Mouse (Mus musculus) intestine, embryonic 14.5 days (tissue): Measurements from ENCODE around the gene Olfr1416. TPM values are rescaled to one million over a fixed set of nuclear protein-coding genes. Genes with fewer than 3 reads are reported as not detected.

Experiments used
- ATAC-seq: fragments of 200-750 bp; cut with Nextera tagmentation; replicated peaks from 2 replicates; pipeline ENCODE4 v1.8.0; 2017; ENCODE audit warnings: low read depth, moderate number of reproducible peaks, moderate TSS enrichment, moderate library complexity; ENCODE audit not compliant: low FRiP score, low TSS enrichment
- DNase-seq: peaks from one replicate; pipeline ENCODE4 v3.0.0-alpha.2; 2018; ENCODE audit warnings: low spot score
- H3K27ac ChIP-seq: fragments of 300-500 bp; sonication (generic); 2 replicates; pipeline ENCODE4 v1.5.1; 2014; ENCODE audit warnings: low read depth, mild to moderate bottlenecking, control low read depth
- H3K27me3 ChIP-seq: fragments of 300-500 bp; sonication (generic); replicated peaks from 2 replicates; pipeline ENCODE4 v1.6.1; 2014; ENCODE audit warnings: low read length, control low read depth; ENCODE audit not compliant: control insufficient read depth, insufficient read depth
- H3K36me3 ChIP-seq: fragments of 300-500 bp; sonication (generic); 2 replicates; pipeline ENCODE4 v1.6.1; 2014; ENCODE audit warnings: low read length, control low read depth; ENCODE audit not compliant: control insufficient read depth, insufficient read depth
- H3K4me1 ChIP-seq: fragments of 300-500 bp; sonication (generic); replicated peaks from 2 replicates; pipeline ENCODE4 v1.6.1; 2014; ENCODE audit warnings: low read length, control low read depth, mixed read lengths; ENCODE audit not compliant: control insufficient read depth, insufficient read depth
- H3K4me2 ChIP-seq: fragments of 300-500 bp; sonication (generic); 2 replicates; pipeline ENCODE4 v1.6.1; 2014; ENCODE audit warnings: low read length
- H3K4me3 ChIP-seq: fragments of 300-500 bp; sonication (generic); 2 replicates; pipeline ENCODE4 v1.5.1; 2014; ENCODE audit warnings: low read depth, low read length, control low read depth, mixed read lengths
- H3K9ac ChIP-seq: fragments of 300-500 bp; sonication (generic); 2 replicates; pipeline ENCODE4 v1.6.1; 2014; ENCODE audit warnings: mild to moderate bottlenecking, low read length
- H3K9me3 ChIP-seq: fragments of 300-500 bp; sonication (generic); 2 replicates; pipeline ENCODE4 v1.6.1; 2016; ENCODE audit warnings: low read length, control low read depth; ENCODE audit not compliant: control insufficient read depth
- WGBS: fragments of 180-500 bp; shearing (Covaris S2); extraction: QIAGEN DNeasy Blood & Tissue Kit; methylation state at CpG from one replicate; pipeline ENCODE4 v1.1.7; 2014; 5-methylcytosine and 5-hydroxymethylcytosine counted together
- polyA plus RNA-seq: library from polyadenylated mRNA; unstranded; fragments of >200 nt; fragmentation: Nextera tagmentation; extraction: Ambion mirVana; gene quantifications from 2 replicates; pipeline ENCODE4 v1.2.1, GENCODE M21; 2014

Olfr1416 gene
- polyA plus RNA-seq, 1 experiment from 2014 or later, result not detected

DNA sequence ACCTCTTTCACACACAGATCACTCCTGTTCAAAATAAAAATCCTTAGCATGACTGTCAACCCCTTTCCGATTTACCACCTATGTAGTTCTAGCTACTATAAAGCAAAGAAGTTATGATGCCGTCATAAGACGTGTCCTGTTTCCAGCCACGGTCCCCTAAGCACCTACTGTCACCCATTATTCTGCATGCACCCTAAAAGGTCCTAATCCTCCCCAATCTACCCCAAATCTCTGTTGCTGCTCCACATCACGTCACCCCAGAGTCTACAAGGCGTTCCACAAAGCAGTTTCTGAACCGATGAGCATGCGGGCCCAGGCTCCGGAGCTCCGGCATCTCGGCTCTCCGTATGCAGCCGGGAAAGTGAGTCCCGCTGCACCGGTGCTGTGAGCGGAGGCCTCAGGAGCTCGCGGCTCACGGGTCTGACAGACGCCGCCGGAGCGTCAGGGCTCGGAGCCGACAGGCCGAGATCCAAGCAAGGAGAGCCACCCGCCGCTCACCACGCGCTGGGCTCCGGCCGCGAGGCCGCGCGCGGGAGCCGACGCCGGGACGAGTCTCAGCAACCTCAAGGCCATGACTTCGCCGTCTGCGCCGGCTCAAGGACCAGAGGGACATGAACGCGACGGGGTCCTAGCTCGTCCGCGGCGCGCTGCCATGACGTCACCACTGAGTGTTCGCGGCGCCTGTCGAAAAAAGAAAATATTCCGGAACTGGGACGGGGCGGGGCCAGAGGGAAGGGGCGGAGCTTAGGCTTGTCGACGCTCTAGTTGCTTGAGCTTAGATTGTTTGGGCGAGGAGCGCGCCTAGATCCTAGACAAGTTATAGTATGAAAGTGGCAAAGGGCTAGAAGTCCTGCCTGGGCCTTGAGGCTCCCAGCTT is 11.5 kb downstream of the Olfr1416 start, which contains the start of gene Ndufa10:
Gene Ndufa10 (minus strand): TSS at position 696 of the 877 bp plus-strand sequence.
- Histone ChIP-seq H3K9ac (peak within 1 kb of the TSS; percentile 98), H3K27me3 (no peaks in the 10 kb centered on the region), H3K4me2 (peak within 1 kb of the TSS; percentile 75), H3K4me1 (peaks cover 12% of the 10 kb centered on the region), H3K36me3 (peaks cover 25% of the 10 kb centered on the region), H3K9me3 (no peaks in the 10 kb centered on the region), H3K4me3 (peak within 1 kb of the TSS; percentile 90), H3K27ac (peak within 1 kb of the TSS; percentile 70)
- DNase-seq, result peak; percentile 100
- under 1% methylated on average over 67 of the region's 67 CpGs for WGBS
- peak; percentile 95 for ATAC-seq

GRCm38 (mm10) chr1:92468891-92469290 is 16.0 kb downstream of the Olfr1416 start:
- no peak for ATAC-seq
- Histone ChIP-seq H3K4me1 (peaks cover 9% of the 10 kb centered on the region), H3K27ac (no peak overlapping the region), H3K36me3 (peaks cover 70% of the 10 kb centered on the region), H3K4me2 (no peak overlapping the region), H3K27me3 (no peaks in the 10 kb centered on the region), H3K9me3 (no peaks in the 10 kb centered on the region), H3K4me3 (no peak overlapping the region), H3K9ac (no peak overlapping the region)
- DNase-seq, result no peak
- 76% methylated on average over 4 of the region's 4 CpGs for WGBS

GRCm38 (mm10) chr1:92458416-92458815 is 26.5 kb downstream of the Olfr1416 start:
- Histone ChIP-seq H3K4me1 (no peaks in the 10 kb centered on the region), H3K9ac (no peak overlapping the region), H3K36me3 (peaks cover 91% of the 10 kb centered on the region), H3K4me2 (no peak overlapping the region), H3K27me3 (no peaks in the 10 kb centered on the region), H3K27ac (no peak overlapping the region), H3K9me3 (no peaks in the 10 kb centered on the region), H3K4me3 (no peak overlapping the region)
- DNase-seq, result no peak
- no peak for ATAC-seq
- WGBS, result 93% methylated on average over 6 of the region's 6 CpGs

GRCm38 (mm10) chr1:92457758-92458157 is 27.2 kb downstream of the Olfr1416 start:
- Histone ChIP-seq H3K27ac (no peak overlapping the region), H3K9ac (no peak overlapping the region), H3K27me3 (no peaks in the 10 kb centered on the region), H3K4me2 (no peak overlapping the region), H3K9me3 (no peaks in the 10 kb centered on the region), H3K4me1 (no peaks in the 10 kb centered on the region), H3K36me3 (peaks cover 91% of the 10 kb centered on the region), H3K4me3 (no peak overlapping the region)
- no peak for DNase-seq
- no peak for ATAC-seq

GRCm38 (mm10) chr1:92453751-92454445 is 31.0 kb downstream of the Olfr1416 start:
- H3K4me3 ChIP-seq, result no peak overlapping the region
- H3K4me2 ChIP-seq, result no peak overlapping the region
- no peaks in the 10 kb centered on the region for H3K4me1 ChIP-seq
- 77% methylated on average over 8 of the region's 8 CpGs for WGBS
- no peak overlapping the region for H3K9ac ChIP-seq
- DNase-seq (no peak), ATAC-seq (no peak)
- H3K27me3 ChIP-seq, result no peaks in the 10 kb centered on the region
- no peaks in the 10 kb centered on the region for H3K9me3 ChIP-seq
- peaks cover 91% of the 10 kb centered on the region for H3K36me3 ChIP-seq
- no peak overlapping the region for H3K27ac ChIP-seq

DNA sequence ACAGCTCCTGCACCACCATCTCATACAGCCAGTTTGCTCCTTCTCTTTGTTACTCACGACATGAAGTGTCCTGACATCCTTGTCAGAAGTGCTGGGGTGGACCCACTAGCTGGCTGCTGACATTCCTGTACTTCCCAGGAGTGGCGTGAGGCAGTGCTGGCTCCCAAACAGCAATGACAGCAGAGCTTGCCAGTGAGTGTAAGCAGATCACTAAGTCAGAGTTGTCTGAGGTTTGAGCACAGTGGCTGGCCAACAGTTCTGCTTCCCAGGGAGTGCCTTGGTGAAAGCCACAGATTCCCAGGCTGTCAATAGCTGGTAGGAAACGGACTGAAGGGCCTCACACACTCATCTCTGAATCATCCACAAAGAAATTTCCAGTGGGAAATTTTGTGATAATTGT is 36.6 kb downstream of the Olfr1416 start:
- Histone ChIP-seq H3K4me2 (no peak overlapping the region), H3K4me3 (no peak overlapping the region), H3K27me3 (no peaks in the 10 kb centered on the region), H3K36me3 (peaks cover 97% of the 10 kb centered on the region), H3K27ac (no peak overlapping the region), H3K9me3 (no peaks in the 10 kb centered on the region), H3K9ac (no peak overlapping the region), H3K4me1 (no peaks in the 10 kb centered on the region)
- no peak for ATAC-seq
- 63% methylated on average over 3 of the region's 3 CpGs for WGBS
- DNase-seq, result no peak

DNA sequence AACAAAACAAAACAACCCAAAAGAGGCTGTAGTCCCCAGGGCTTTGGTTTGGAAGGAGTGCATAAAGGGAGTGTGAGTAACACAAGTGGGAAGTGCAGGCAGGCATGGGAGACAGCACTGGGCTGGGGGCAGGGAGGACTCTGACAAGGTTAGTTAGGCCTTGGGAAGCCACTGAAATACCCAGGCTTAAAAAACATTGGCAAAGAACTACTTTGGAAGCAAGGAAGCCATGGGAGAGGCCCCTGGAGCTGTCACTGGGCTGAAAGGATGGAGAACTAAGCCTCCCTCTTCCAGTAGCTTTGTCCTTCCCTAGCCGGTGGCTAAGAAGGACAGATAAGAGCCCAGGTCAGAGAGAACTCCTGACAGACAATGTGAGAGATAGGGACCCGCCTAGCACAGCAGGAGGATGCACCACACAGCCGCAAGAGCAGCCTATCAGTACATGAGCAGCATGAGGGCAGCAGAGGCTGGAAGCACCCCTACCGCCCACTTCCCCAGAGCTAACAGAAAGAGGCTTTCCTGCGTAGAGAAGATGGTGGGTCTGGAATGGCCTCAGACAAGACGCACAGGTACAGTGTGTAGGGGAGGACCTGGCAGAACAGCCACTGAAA is 43.4 kb downstream of the Olfr1416 start:
- no peak overlapping the region for H3K4me2 ChIP-seq
- H3K27me3 ChIP-seq, result no peaks in the 10 kb centered on the region
- H3K4me1 ChIP-seq, result peaks cover 11% of the 10 kb centered on the region
- WGBS, result 82% methylated on average over 6 of the region's 6 CpGs
- H3K36me3 ChIP-seq, result peaks cover 78% of the 10 kb centered on the region
- no peak for DNase-seq
- H3K27ac ChIP-seq, result no peak overlapping the region
- no peak for ATAC-seq
- H3K9me3 ChIP-seq, result no peaks in the 10 kb centered on the region
- H3K4me3 ChIP-seq, result no peak overlapping the region
- no peak overlapping the region for H3K9ac ChIP-seq

- ATAC-seq, result no peak
- H3K9me3 ChIP-seq, result no peaks in the 10 kb centered on the region
- 93% methylated on average over 9 of the region's 9 CpGs for WGBS
- H3K4me3 ChIP-seq, result no peak overlapping the region
- H3K4me2 ChIP-seq, result no peak overlapping the region
- H3K27me3 ChIP-seq, result no peaks in the 10 kb centered on the region
- DNase-seq, result no peak
- H3K4me1 ChIP-seq, result peaks cover 11% of the 10 kb centered on the region
- no peak overlapping the region for H3K27ac ChIP-seq
- H3K9ac ChIP-seq, result no peak overlapping the region
- H3K36me3 ChIP-seq, result peaks cover 65% of the 10 kb centered on the region
Observed at GRCm38 (mm10) chr1:92440066-92440750, 44.7 kb downstream of the Olfr1416 start.
